Mouse (Mus musculus) gastrocnemius, postnatal 36 days (tissue): ENCODE measurements at regions not wholly inside any gene's neighbourhood (a gene's known extent, or its start where the extent isn't known, plus 50 kb on each side); places are given as distances from the start of the nearest gene placed in this dataset.
"Not testable (repeated sequence)": the region's sequence is repeated elsewhere in the genome, so short reads cannot be mapped to it uniquely, and the experiment has no call there.

Experiments used
- DNase-seq, 2 experiments: peaks; one replicate each; pipeline ENCODE4 v3.0.0; 2022
- intact Hi-C: fragments of 180-260 bp; cut with DNase I; formaldehyde crosslinking; loops from one replicate; pipeline ENCODE4 v1.15.1; 2025

DNA sequence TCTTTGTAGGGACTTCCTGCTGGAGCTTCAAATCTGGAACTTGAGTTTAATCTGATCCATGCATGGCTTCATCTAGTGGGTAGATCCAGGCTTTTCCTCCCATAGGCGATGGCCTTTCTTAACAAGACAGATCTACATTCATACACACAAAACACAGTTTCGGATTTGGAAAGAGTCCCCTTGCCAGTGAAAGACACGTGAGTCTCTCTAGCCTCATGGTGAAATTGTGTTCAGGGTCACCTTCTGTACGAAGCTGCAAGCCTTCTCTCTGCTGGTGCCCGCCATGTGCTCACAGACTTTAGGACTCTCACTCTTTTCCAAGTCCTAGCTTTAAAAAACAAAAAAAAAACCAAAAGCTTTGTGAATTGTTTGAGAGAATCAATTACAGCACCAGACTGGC lies 51.4 kb upstream of the Dlx2 start:
- no peak for DNase-seq
- intact Hi-C loops = loop anchor here (1.0 kb wide), 1 partner anchor 214 kb away; no protein-coding TSS in a partner anchor

DNA sequence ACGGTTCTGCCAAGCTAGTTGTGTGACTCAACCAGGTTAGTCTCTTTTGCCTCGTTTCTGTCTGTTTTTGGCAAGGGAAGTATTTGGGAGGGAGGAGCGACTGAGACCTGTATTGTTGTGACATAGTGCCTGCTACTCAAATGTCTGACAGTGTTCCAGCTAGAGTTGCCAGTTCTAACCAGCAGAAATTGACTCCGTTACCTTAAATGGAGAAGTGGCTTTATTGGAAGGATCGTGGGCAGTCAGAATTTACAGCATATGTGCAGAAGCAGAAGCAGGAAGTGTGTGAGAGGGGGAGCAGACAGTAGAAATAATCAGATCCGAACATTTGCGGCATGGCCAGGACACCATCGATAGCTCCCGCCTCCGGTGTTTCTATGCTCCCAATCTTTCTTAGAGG lies 51.8 kb upstream of the Dlx2 start:
- intact Hi-C loops = loop anchor here (1.0 kb wide), 1 partner anchor 214 kb away; no protein-coding TSS in a partner anchor
- DNase-seq = no peak

DNA sequence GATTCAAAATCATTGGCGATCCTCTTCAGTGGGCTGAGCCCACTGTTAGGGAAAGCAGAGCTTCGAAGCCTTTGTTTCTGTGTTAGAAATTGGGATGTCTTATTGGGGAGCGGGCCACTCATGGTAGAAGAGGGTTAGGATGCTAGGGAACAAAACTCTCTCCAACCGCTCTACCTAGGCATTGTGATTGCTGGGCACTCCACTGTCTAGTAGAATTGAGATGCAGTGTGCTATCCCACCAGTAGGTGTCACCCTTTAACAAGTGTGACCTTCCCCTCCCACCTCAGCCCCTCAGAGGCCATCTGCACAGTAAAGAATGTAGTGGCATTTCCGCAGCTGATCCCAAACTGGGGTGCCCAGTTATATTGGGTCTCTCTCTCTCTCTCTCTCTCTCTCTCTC lies 52.2 kb upstream of the Dlx2 start:
- intact Hi-C loops = loop anchor here (1.0 kb wide), 1 partner anchor 214 kb away; no protein-coding TSS in a partner anchor
- DNase-seq = peak in 1 of 2 experiments; percentile 63

DNA sequence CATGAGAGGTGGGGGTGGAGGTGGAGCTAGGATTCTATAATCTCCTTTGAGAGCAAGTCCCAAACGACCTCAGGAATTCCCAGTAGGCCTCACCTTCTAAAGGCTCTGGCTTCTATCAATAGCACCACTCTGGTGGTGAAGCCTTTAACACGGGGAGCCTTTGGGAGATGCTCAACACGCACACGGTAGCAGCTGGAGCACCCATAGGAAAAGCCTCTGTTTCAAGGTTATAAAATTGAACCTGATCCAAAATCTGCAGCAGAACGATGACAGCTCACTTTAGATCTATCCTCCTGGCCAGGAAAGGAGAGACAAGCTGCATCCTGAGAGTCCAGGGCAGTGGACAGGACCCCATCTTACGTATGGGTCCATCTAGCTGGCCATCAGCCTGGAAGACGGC lies 53.7 kb upstream of the Dlx2 start:
- DNase-seq = no peak
- intact Hi-C loops = no loop called here

DNA sequence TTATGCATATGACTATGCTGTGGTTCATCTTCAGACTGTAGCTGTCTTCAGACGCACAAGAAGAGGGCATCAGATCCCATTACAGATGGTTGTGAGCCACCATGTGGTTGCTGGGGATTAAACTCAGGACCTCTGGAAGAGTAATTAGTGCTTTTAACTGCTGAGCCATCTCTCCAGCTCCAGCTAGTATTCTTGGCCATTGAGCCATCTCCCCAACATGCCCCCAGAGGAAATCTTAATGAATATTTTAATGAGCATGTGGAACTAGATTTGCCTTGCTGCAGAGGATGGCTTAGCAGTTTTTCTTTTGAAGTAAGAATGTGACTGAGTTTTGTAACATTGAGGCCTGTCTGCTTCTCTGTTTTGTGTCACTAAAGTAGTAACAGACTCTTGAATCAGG lies 54.4 kb upstream of the Dlx2 start:
- no peak for DNase-seq
- intact Hi-C loops = no loop called here

GRCm38 (mm10) chr2:71603796-71604195 lies 57.2 kb upstream of the Dlx2 start:
- DNase-seq, intact Hi-C loops: not testable (repeated sequence)

DNA sequence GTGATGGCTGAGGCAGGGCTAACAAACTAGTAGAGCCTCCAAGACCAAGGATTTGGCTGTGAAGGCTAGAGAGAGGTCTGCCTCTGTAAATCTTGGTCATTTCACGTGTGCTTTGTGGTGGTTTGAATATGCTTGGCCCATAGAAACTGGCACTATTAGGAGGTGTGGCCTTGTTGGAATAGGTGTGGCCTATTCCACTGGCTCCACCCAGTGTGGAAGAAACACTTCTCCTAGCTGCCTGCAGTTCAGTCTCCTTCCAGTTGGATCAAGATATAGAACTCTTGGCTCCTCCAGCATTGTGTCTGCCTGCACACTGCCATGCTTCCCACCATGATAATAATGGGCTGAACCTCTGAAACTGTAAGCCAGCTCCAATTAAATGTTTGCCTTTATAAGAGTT lies 59.1 kb upstream of the Dlx2 start:
- DNase-seq = no peak
- intact Hi-C loops = no loop called here

DNA sequence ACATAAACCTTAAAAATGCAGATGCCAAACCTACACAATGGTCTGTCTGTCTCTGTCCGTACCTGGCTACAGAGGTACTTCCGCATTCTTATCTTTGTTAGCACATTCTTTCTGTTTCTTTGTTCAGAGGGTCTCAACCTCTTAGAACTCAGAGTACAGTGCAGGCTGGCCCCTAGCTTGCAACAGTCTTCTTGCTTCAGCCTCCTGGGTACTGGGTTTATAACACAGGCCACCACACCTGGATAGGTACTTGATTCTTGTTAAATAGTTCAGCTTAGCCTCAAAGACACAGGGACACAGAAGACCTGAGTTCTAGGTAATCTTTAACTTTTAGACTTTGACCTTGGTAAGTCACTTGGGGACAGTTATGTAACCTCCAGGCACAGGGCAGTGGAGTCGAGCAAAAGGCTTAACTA lies 60.5 kb upstream of the Dlx2 start:
- intact Hi-C loops = no loop called here

DNA sequence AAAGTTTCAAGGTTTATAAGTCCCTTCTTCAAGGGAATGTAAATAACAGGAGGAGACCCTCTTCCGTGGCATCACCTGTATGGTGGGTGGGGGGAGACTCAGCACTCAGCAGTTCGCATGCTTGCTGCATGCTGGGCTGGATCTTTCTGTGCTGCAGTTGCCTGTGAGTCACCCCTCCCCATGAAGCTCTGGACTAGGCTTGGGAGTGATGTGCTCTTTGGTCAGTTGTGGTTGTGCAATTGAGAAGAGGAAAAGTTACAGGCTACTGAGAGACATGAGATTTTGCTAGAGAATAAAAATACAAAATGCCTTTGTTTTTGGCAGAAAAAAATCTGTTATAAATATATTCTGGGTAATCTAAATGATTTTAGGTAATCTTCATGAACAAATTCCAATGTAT lies 66.7 kb upstream of the Dlx2 start:
- no peak for DNase-seq
- intact Hi-C loops = no loop called here

More for the DNA sequence above, 60.5 kb upstream of the Dlx2 start:
- no peak for DNase-seq

- intact Hi-C loops = no loop called here
- DNase-seq = no peak
Measured at GRCm38 (mm10) chr2:71616526-71616925, 70.0 kb upstream of the Dlx2 start.

DNA sequence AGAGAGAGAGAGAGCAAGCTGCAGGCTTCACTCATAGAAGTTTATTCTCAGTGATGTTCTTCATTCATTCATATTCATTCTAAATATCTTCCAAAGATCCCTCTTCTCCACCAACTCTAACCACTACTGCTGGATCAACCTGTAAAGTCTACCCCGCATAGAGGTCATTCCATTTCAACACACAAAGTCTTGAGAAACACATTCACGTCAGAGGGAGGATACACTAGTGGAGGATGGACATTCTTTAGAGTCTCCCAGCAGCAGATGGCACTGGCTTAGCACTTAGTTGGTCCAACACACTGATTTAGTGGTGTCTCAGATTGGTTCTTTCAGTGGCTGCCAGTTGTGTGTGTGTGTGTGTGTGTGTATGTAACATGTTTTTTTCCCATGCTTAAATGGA lies 74.9 kb upstream of the Dlx2 start:
- no peak for DNase-seq
- intact Hi-C loops = no loop called here

GRCm38 (mm10) chr2:71622532-71623099 lies 76.1 kb upstream of the Dlx2 start:
- intact Hi-C loops = no loop called here
- no peak for DNase-seq

GRCm38 (mm10) chr2:71623134-71623533 lies 76.6 kb upstream of the Dlx2 start:
- intact Hi-C loops = no loop called here

DNA sequence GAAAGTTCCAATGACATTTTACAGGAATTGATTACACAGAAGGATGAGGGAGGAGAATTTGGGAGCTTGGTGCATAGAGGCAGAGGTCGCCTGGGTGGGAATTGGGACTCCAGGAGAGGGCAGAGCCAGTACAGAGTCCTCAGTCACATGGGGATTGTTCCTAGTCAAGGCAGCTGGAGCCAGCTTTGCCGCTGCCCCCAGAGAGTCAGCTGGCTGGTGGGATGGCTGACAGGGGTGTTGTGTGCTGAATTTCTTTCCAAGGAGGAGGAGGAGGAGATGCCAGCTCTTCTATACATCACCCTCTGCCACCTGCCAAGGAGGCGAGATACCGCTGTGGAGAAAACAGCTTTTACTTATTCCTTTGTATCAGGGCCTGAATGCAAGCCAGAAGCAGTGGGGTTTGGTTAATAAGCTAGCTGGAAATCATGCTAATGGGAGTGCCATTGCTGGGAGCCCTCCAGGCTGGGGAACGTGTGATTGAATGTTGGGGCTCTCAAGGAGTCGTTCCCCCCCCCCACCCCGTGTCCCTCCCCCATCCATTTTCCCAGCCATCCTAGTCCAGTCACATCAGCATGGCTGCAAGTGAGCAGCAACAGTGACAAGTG lies 78.8 kb upstream of the Dlx2 start:
- DNase-seq = no peak
- intact Hi-C loops = no loop called here

More at GRCm38 (mm10) chr2:71623134-71623533, 76.6 kb upstream of the Dlx2 start:
- DNase-seq = no peak

- intact Hi-C loops = no loop called here
Measured at GRCm38 (mm10) chr2:71626404-71626803, 79.8 kb upstream of the Dlx2 start.

DNA sequence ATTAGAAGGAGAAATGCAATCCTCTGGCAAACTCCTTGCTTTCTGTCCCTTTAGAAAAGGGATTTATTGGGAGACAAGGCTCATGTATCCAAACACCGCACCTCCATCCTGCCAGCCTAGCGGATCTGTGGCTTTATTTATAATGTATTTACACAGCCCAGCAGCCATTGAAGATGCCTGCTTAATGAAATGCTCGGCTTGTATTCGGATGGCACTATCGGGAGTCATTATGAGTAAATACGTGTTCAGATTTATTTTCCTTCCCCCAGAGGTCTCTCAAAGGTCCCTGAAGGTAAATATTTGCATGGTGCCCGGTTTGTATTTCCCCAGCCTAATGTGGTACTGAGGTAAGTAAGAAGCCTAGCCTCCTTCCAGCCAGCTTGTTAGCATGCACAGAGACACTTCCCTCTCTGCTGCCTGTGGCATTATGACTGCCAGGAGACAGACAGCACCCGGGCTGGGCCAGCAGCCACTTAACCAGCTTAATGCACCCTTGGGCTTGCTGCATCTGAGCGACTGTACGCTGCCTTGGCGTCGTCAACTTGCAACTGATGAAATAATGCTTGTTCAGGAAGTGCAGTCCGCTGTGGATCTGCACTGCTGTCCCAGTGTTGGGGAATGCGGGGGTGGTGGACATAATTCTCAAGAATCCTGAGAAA lies 80.7 kb upstream of the Dlx2 start:
- no peak for DNase-seq
- intact Hi-C loops = no loop called here

More at GRCm38 (mm10) chr2:71626404-71626803, 79.8 kb upstream of the Dlx2 start:
- DNase-seq = no peak

DNA sequence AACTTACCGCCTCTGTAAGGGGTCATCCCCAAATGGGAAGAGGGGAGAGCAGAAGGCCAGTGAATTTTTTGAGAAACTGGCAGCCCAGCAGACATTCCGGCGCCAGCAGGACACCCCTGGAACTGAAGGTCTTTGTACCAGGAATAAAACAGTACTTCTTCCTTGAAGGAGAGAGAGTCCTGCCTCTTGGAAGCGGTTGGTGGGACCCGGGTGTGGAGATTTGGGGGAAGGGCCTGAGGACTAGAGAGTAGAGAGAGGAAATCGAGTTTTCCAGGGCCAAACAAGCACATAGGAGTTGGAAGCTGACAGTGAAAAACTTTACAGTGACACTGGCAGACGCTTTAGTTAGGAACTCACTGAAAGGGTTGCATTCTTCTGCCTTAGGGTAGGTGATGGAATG lies 82.3 kb upstream of the Dlx2 start:
- intact Hi-C loops = no loop called here
- DNase-seq = no peak

- intact Hi-C loops = no loop called here
- no peak for DNase-seq
Measured at GRCm38 (mm10) chr2:71629301-71630142, 83.0 kb upstream of the Dlx2 start.

GRCm38 (mm10) chr2:71630143-71630463 lies 83.5 kb upstream of the Dlx2 start:
- intact Hi-C loops = no loop called here
- DNase-seq = no peak

GRCm38 (mm10) chr2:71633471-71633870 lies 86.9 kb upstream of the Dlx2 start:
- intact Hi-C loops = no loop called here

DNA sequence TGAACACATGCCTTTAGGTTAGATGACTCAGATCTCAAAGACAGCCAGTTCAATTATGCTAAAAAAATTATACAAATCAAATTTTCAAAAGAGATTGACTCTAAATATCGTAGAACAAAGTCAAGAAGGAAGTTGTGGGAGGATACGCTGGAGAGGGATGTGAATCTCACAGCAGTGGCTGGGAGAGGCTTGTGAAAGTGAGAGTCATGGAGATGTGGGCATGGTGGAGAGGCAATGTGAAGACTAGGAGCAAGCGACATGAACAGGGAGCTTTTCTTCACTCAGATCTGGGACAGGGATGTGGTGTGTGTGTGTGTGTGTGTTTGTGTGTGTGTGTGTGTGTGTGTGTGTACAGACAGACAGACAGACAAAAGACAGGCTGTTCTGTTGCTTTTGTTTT lies 87.9 kb upstream of the Dlx2 start:
- intact Hi-C loops = no loop called here
- no peak for DNase-seq

More at GRCm38 (mm10) chr2:71633471-71633870, 86.9 kb upstream of the Dlx2 start:
- no peak for DNase-seq
